Mouse (Mus musculus): ENCODE data around the gene Slc23a4.

Slc23a4 gene

GRCm38 (mm10) chr6:34988081-34988761 lies at the start of gene Slc23a4:
TSS of gene Slc23a4 (minus strand) at chr6:34988404.
- DNase-seq (ENCODE audit: low spot score) = peak; percentile 15

GRCm38 (mm10) chr6:35033341-35033740 lies 45.1 kb upstream of the Slc23a4 start:
- DNase-seq (ENCODE audit: low spot score) = no peak

- no peak for DNase-seq (ENCODE audit: low spot score)
These were observed 44.5 kb upstream of the Slc23a4 start for GRCm38 (mm10) chr6:35032704-35033103.

- DNase-seq (ENCODE audit: low spot score) = no peak
These were observed 42.6 kb upstream of the Slc23a4 start for GRCm38 (mm10) chr6:35030811-35031210.

GRCm38 (mm10) chr6:35030226-35030625 lies 42.0 kb upstream of the Slc23a4 start:
- no peak for DNase-seq (ENCODE audit: low spot score)

GRCm38 (mm10) chr6:35028023-35028422 lies 39.8 kb upstream of the Slc23a4 start:
- no peak for DNase-seq (ENCODE audit: low spot score)

- no peak for DNase-seq (ENCODE audit: low spot score)
These were observed 39.1 kb upstream of the Slc23a4 start for GRCm38 (mm10) chr6:35027257-35027656.

- DNase-seq (ENCODE audit: low spot score) = no peak
These were observed 28.4 kb upstream of the Slc23a4 start for GRCm38 (mm10) chr6:35016624-35017023.

GRCm38 (mm10) chr6:35011953-35012352 lies 23.7 kb upstream of the Slc23a4 start:
- no peak for DNase-seq (ENCODE audit: low spot score)

GRCm38 (mm10) chr6:35010705-35011104 lies 22.5 kb upstream of the Slc23a4 start:
- DNase-seq (ENCODE audit: low spot score) = no peak

- DNase-seq (ENCODE audit: low spot score) = no peak
These were observed 14.1 kb upstream of the Slc23a4 start for GRCm38 (mm10) chr6:35002261-35002669.

- no peak for DNase-seq (ENCODE audit: low spot score)
These were observed 10.9 kb upstream of the Slc23a4 start for GRCm38 (mm10) chr6:34999101-34999500.

GRCm38 (mm10) chr6:34996496-34996895 lies 8.3 kb upstream of the Slc23a4 start:
- no peak for DNase-seq (ENCODE audit: low spot score)

GRCm38 (mm10) chr6:34995265-34995681 lies 7.1 kb upstream of the Slc23a4 start:
- DNase-seq (ENCODE audit: low spot score) = peak; percentile 83

- no peak for DNase-seq (ENCODE audit: low spot score)
These were observed 6.5 kb upstream of the Slc23a4 start for GRCm38 (mm10) chr6:34994692-34995091.

- no peak for DNase-seq (ENCODE audit: low spot score)
These were observed 1.1 kb upstream of the Slc23a4 start for GRCm38 (mm10) chr6:34989263-34989662.

GRCm38 (mm10) chr6:34987085-34987645 lies 1.0 kb downstream of the Slc23a4 start:
- DNase-seq (ENCODE audit: low spot score) = no peak

GRCm38 (mm10) chr6:34980661-34981060 lies 7.5 kb downstream of the Slc23a4 start:
- DNase-seq (ENCODE audit: low spot score) = no peak

GRCm38 (mm10) chr6:34979291-34979690 lies 8.9 kb downstream of the Slc23a4 start:
- DNase-seq (ENCODE audit: low spot score) = no peak

- no peak for DNase-seq (ENCODE audit: low spot score)
These were observed 17.0 kb downstream of the Slc23a4 start for GRCm38 (mm10) chr6:34971181-34971580.

- no peak for DNase-seq (ENCODE audit: low spot score)
These were observed 22.2 kb downstream of the Slc23a4 start for GRCm38 (mm10) chr6:34965819-34966539.

GRCm38 (mm10) chr6:34964550-34964949 lies 23.7 kb downstream of the Slc23a4 start:
- DNase-seq (ENCODE audit: low spot score) = no peak

GRCm38 (mm10) chr6:34959131-34959530 lies 29.1 kb downstream of the Slc23a4 start:
- DNase-seq (ENCODE audit: low spot score) = no peak
